Mouse (Mus musculus) layer of hippocampus, postnatal 14 days (tissue): ENCODE data around the gene Lman2. TPM values are rescaled to one million over a fixed set of nuclear protein-coding genes. Genes with fewer than 3 reads are reported as not detected.
A peak's percentile ranks its signal among the peaks of the same experiment; 100 is the strongest.

Experiments used
- DNase-seq, 2 experiments: peaks; one replicate each; pipeline ENCODE4 v3.0.0; 2021 to 2022; ENCODE audit warnings: low spot score in 2 of 2, mixed read lengths in 1 of 2
- total RNA-seq, 2 experiments: library from RNA; stranded (reverse); gene quantifications; 2 replicates each; pipeline ENCODE4 v1.2.3; 2021

The Lman2 gene
- total RNA-seq, 2 experiments from 2014 or later = 52.4 to 53.9 TPM

- no peak for DNase-seq
Measured at GRCm38 (mm10) chr13:55328171-55328570, 34.4 kb downstream of the Lman2 start.

- DNase-seq = peak; percentile 93 to 95
Measured at GRCm38 (mm10) chr13:55327633-55328032, 35.0 kb downstream of the Lman2 start.

GRCm38 (mm10) chr13:55327169-55327568, 35.4 kb downstream of the Lman2 start:
- no peak for DNase-seq

- DNase-seq = no peak
Measured at GRCm38 (mm10) chr13:55325596-55325995, 37.0 kb downstream of the Lman2 start.

GRCm38 (mm10) chr13:55322130-55322825, 40.3 kb downstream of the Lman2 start:
- DNase-seq = peak in 1 of 2 experiments; percentile 47

GRCm38 (mm10) chr13:55321434-55322129, 41.0 kb downstream of the Lman2 start, which contains the start of gene Rab24:
Gene Rab24, minus strand, starts transcription at chr13:55321946.
- peak; percentile 86 to 89 for DNase-seq

- no peak for DNase-seq
Measured at GRCm38 (mm10) chr13:55319931-55320533, 42.6 kb downstream of the Lman2 start, which contains the start of gene Prelid1. Gene Prelid1, plus strand, starts transcription at chr13:55320500.

- no peak for DNase-seq
Measured at GRCm38 (mm10) chr13:55318351-55318750, 44.2 kb downstream of the Lman2 start.

GRCm38 (mm10) chr13:55314891-55315412, 47.6 kb downstream of the Lman2 start:
- DNase-seq = no peak

- no peak for DNase-seq
Measured at GRCm38 (mm10) chr13:55313051-55313450, 49.5 kb downstream of the Lman2 start.

- DNase-seq = peak in 1 of 2 experiments; percentile 66
Measured at GRCm38 (mm10) chr13:55312028-55312630, 50.5 kb downstream of the Lman2 start.

- DNase-seq = no peak
Measured at GRCm38 (mm10) chr13:55300913-55301312, 61.7 kb downstream of the Lman2 start.

GRCm38 (mm10) chr13:55296760-55297159, 65.8 kb downstream of the Lman2 start:
- no peak for DNase-seq

Other genes with a start within 250 kb of the Lman2 start
- gene Gm17617, start 229.2 kb downstream of the Lman2 start, total RNA-seq = not detected
- gene Fgfr4, start 210.1 kb downstream of the Lman2 start, total RNA-seq = under 1 TPM; 0.18 to 0.45 TPM
- 100 to 1,000 TPM; 143 to 145 TPM for gene Nsd1, start 153.0 kb downstream of the Lman2 start, total RNA-seq
- gene Prelid1, start 42.3 kb downstream of the Lman2 start, total RNA-seq = 100 to 1,000 TPM; 153 to 157 TPM
- gene Rab24, start 40.8 kb downstream of the Lman2 start, total RNA-seq = 10 to 100 TPM; 74.3 to 77.8 TPM
- 1 to 10 TPM; 1.5 to 3.4 TPM for gene Mxd3, start 33.0 kb downstream of the Lman2 start, total RNA-seq
- 10 to 100 TPM; 58.6 to 63.4 TPM for gene Rgs14, start 6.9 kb upstream of the Lman2 start, total RNA-seq
- not detected for gene Slc34a1, start 35.4 kb upstream of the Lman2 start, total RNA-seq
- not detected for gene Pfn3, start 52.4 kb upstream of the Lman2 start, total RNA-seq
- gene F12, start 64.0 kb upstream of the Lman2 start, total RNA-seq = under 1 TPM; 0.32 to 0.69 TPM
- 10 to 100 TPM; 74.2 to 76.8 TPM for gene Grk6, start 82.3 kb upstream of the Lman2 start, total RNA-seq
- gene Prr7, start 101.5 kb upstream of the Lman2 start, total RNA-seq = 10 to 100 TPM; 89.9 to 92.7 TPM
- 100 to 1,000 TPM; 335 to 353 TPM for gene Dbn1, start 125.3 kb upstream of the Lman2 start, total RNA-seq
- 10 to 100 TPM; 69.4 to 78.9 TPM for gene Pdlim7, start 150.9 kb upstream of the Lman2 start, total RNA-seq
- gene Dok3, start 166.5 kb upstream of the Lman2 start, total RNA-seq = 1 to 10 TPM; 6.7 to 7.9 TPM
- gene Ddx41, start 173.9 kb upstream of the Lman2 start, total RNA-seq = 10 to 100 TPM; 44.8 to 47.0 TPM
- 10 to 100 TPM; 64.8 to 67.7 TPM for gene Fam193b, start 208.3 kb upstream of the Lman2 start, total RNA-seq
- gene Tmed9, start 210.9 kb upstream of the Lman2 start, total RNA-seq = 100 to 1,000 TPM; 132 to 133 TPM
- gene B4galt7, start 237.1 kb upstream of the Lman2 start, total RNA-seq = 10 to 100 TPM; 22.5 to 22.8 TPM